Mouse (Mus musculus) bone marrow, adult 2 months (tissue): Measurements from ENCODE around the gene Zfp943.

Experiments
- CTCF ChIP-seq: fragments of 200-500 bp; IDR thresholded peaks from 2 replicates; pipeline ENCODE4 v1.5.1; 2011; ENCODE audit warnings: low read length, control low read depth; ENCODE audit not compliant: control insufficient read depth, insufficient read depth
- POLR2A ChIP-seq: fragments of 200-500 bp; IDR thresholded peaks from 2 replicates; pipeline ENCODE4 v1.6.1; 2011; ENCODE audit warnings: low read depth, mild to moderate bottlenecking, control low read depth, low read length, borderline replicate concordance; ENCODE audit not compliant: control insufficient read depth

GRCm38 (mm10) chr17:22049403-22049802 is 87.1 kb downstream of the Zfp943 start:
- TF ChIP-seq POLR2A (no peak), CTCF (no peak)
